Mouse (Mus musculus) ES-Bruce4 (cell line): ENCODE data around the gene Cnnm3.

Experiments
- CTCF ChIP-seq: IDR thresholded peaks from one replicate; pipeline ENCODE4 v1.8.1; 2011; ENCODE audit warnings: low read depth, low read length
- EP300 ChIP-seq: IDR thresholded peaks from 2 replicates; pipeline ENCODE4 v1.6.1; 2011; ENCODE audit warnings: low read depth, low read length; ENCODE audit not compliant: insufficient read depth
- POLR2A ChIP-seq: IDR thresholded peaks from one replicate; pipeline ENCODE4 v1.8.1; 2011; ENCODE audit warnings: low read length; ENCODE audit not compliant: insufficient read depth

GRCm38 (mm10) chr1:36529274-36529673 lies 17.6 kb downstream of the Cnnm3 start:
- no peak for TF ChIP-seq POLR2A
- no peak for TF ChIP-seq CTCF
- no peak for TF ChIP-seq EP300
